Comparison of ENCODE assay signal across 8 mouse cellular contexts in the genomic region with DNA sequence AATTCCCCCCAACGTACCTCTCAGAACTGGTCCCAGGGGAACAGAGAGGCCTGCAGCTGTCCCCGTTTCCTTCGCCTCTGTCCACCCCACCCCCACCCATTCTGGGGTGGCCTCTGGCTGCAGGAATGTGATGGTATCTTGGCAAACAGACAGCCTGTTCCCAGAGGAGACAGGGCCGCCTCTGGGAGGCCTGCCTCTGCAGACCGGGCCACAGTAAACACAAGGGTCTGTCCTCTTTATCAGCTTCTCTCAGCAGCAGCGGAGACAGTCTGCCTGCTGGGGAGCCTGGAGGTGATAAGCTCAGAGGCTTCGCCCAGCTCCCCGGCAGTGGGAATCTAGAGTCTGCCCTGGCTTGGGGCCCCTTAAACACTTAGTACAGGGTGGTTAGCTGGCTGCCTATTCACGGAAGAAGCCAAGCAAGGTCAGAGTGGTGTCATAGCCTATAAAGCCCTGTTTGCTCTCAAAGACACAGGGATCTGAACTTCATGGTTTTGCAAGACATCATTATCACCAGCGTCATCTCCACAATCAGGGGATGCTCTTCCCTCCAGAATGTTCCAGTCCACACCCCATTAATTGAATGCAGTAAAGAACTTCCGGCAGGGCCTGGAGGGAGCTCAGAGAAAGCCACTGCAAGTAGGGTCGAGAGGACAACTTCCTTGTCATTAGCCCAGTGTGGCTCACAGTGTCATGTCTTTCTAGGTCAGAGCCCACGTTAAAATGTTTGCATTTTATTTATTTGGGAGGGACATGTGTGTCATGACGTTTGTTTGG. TPM values are rescaled to one million over a fixed set of nuclear protein-coding genes. Genes with fewer than 3 reads are reported as not detected.
DNase-seq lines count a peak whose midpoint lies in the region; ATAC-seq and TF ChIP-seq lines count a peak whose summit lies in the region.

No protein-coding gene starts in this region.

- no peak overlapping the region for H3K4me2 ChIP-seq in CH12.LX (ENCODE audit: insufficient read depth, low read depth, poor library complexity, severe bottlenecking)
- H3K4me2 ChIP-seq in lung, embryonic 15.5 days = peak overlapping the region; percentile 9; the same call in 1 of the 2 replicates
- no peak overlapping the region for H3K4me2 ChIP-seq in forebrain, embryonic 16.5 days (ENCODE audit: low read length)

- peaks cover 17 to 44% of the 10 kb centered on the region in 2 experiments for H3K4me1 ChIP-seq in CH12.LX (ENCODE audit: control insufficient read depth in 1 of 2, insufficient read depth in 2 of 2)
- peaks cover 10% of the 10 kb centered on the region for H3K4me1 ChIP-seq in kidney, adult 2 months (ENCODE audit: control insufficient read depth, insufficient read depth, low read length)
- H3K4me1 ChIP-seq in lung, embryonic 15.5 days = peaks cover 43% of the 10 kb centered on the region
- peaks cover 8% of the 10 kb centered on the region for H3K4me1 ChIP-seq in forebrain, embryonic 16.5 days (replicated peaks; ENCODE audit: control insufficient read depth, insufficient read depth, low read length)

- TF ChIP-seq EP300 in CH12.LX (IDR thresholded peaks at IDR 0.05; ENCODE audit: low read length) = peak; percentile 50

- peak; percentile 34 for DNase-seq in CH12.LX (ENCODE audit: extremely low read depth)
- peak; percentile 73 for DNase-seq in adrenal gland, postnatal 14 days
- DNase-seq in heart, adult 11 months = peak; percentile 98
- peak; percentile 81 for DNase-seq in kidney, adult 2 months
- DNase-seq in spleen, postnatal 4 days (ENCODE audit: low spot score in 2 of 2) = peak; percentile 84 to 88
- DNase-seq in left cerebral cortex, adult 11 months (ENCODE audit: low spot score) = no peak

- no peak for TF ChIP-seq POLR2A in CH12.LX (IDR thresholded peaks at IDR 0.05; ENCODE audit: low read depth, low read length)
- no peak for TF ChIP-seq POLR2A in kidney, adult 2 months (IDR thresholded peaks at IDR 0.05; ENCODE audit: low read depth, low read length)

- dilution Hi-C loops in CH12.LX (cut with MboI; ENCODE audit: extremely low pct_ligation_motif_present, extremely low pct_unique_long_range_greater_than_20kb, low sequenced_read_pairs) = no loop called here

- no peak overlapping the region for H3K4me3 ChIP-seq in CH12.LX (replicated peaks in 1 of 3; ENCODE audit: low read depth in 2 of 3, low read length in 2 of 3, poor library complexity in 1 of 3)
- no peak overlapping the region for H3K4me3 ChIP-seq in kidney, adult 2 months (ENCODE audit: insufficient read depth, low read depth, low read length)
- no peak overlapping the region for H3K4me3 ChIP-seq in lung, embryonic 15.5 days
- no peak overlapping the region for H3K4me3 ChIP-seq in forebrain, embryonic 16.5 days (replicated peaks; ENCODE audit: low read length)

- in situ Hi-C loops in CH12.LX (cut with MboI; ENCODE audit: low pct_ligation_motif_present, low pct_unique_long_range_greater_than_20kb, low sequenced_read_pairs) = no loop called here

- H3K36me3 ChIP-seq in CH12.LX (replicated peaks in 1 of 2; ENCODE audit: control insufficient read depth in 1 of 2, insufficient read depth in 1 of 2, low read length in 1 of 2) = no peaks in the 10 kb centered on the region
- H3K36me3 ChIP-seq in kidney, adult 2 months (ENCODE audit: control insufficient read depth, insufficient read depth, low read length) = no peaks in the 10 kb centered on the region
- no peaks in the 10 kb centered on the region for H3K36me3 ChIP-seq in lung, embryonic 15.5 days
- H3K36me3 ChIP-seq in forebrain, embryonic 16.5 days (ENCODE audit: control insufficient read depth, insufficient read depth) = no peaks in the 10 kb centered on the region

- H3K9ac ChIP-seq in CH12.LX (ENCODE audit: insufficient read depth, low read depth) = no peak overlapping the region
- no peak overlapping the region for H3K9ac ChIP-seq in lung, embryonic 15.5 days
- no peak overlapping the region for H3K9ac ChIP-seq in forebrain, embryonic 16.5 days (replicated peaks; ENCODE audit: low read depth, low read length)

- no peak for TF ChIP-seq CTCF in CH12.LX (conservative IDR thresholded peaks at IDR 0.05 in 1 of 2, IDR thresholded peaks at IDR 0.05 in 1 of 2; ENCODE audit: low read depth in 2 of 2, low read length in 2 of 2)
- TF ChIP-seq CTCF in kidney, adult 2 months (conservative IDR thresholded peaks at IDR 0.05; ENCODE audit: insufficient read depth, insufficient read length, low read depth, low read length) = no peak

- no peak for TF ChIP-seq RAD21 in CH12.LX (IDR thresholded peaks at IDR 0.05; ENCODE audit: low read depth, low read length)

- ATAC-seq in lung, embryonic 15.5 days (ENCODE audit: borderline replicate concordance, extremely low read depth, low FRiP score, low TSS enrichment) = peak; percentile 89
- ATAC-seq in forebrain, embryonic 16.5 days = no peak

- H3K79me2 ChIP-seq in CH12.LX (replicated peaks; ENCODE audit: control insufficient read depth, extremely low read depth, insufficient read depth, poor library complexity, severe bottlenecking) = no peaks in the 10 kb centered on the region

- H3K9me3 ChIP-seq in CH12.LX (replicated peaks; ENCODE audit: low read length) = no peaks in the 10 kb centered on the region
- H3K9me3 ChIP-seq in lung, embryonic 15.5 days = no peaks in the 10 kb centered on the region
- H3K9me3 ChIP-seq in forebrain, embryonic 16.5 days (ENCODE audit: control insufficient read depth, low read length) = no peaks in the 10 kb centered on the region

- no peaks in the 10 kb centered on the region for H3K27me3 ChIP-seq in CH12.LX (replicated peaks)
- H3K27me3 ChIP-seq in kidney, adult 2 months (replicated peaks; ENCODE audit: control insufficient read depth, insufficient read depth, low read length) = no peaks in the 10 kb centered on the region
- no peaks in the 10 kb centered on the region for H3K27me3 ChIP-seq in lung, embryonic 15.5 days
- H3K27me3 ChIP-seq in forebrain, embryonic 16.5 days (replicated peaks; ENCODE audit: control insufficient read depth, insufficient read depth, low read length) = no peaks in the 10 kb centered on the region

- WGBS in kidney, adult 2 months = 46% methylated on average over 14 of the region's 14 CpGs
- WGBS in lung, embryonic 15.5 days = 7% methylated on average over 14 of the region's 14 CpGs
- WGBS in forebrain, embryonic 16.5 days = 38% methylated on average over 14 of the region's 14 CpGs

- H3K27ac ChIP-seq in CH12.LX (ENCODE audit: insufficient read depth, low read depth) = no peak overlapping the region
- H3K27ac ChIP-seq in kidney, adult 2 months (ENCODE audit: insufficient read depth, low read depth, low read length) = peak overlapping the region; percentile 76
- peak overlapping the region; percentile 95 for H3K27ac ChIP-seq in lung, embryonic 15.5 days
- no peak overlapping the region for H3K27ac ChIP-seq in forebrain, embryonic 16.5 days (ENCODE audit: low read length)

TF ChIP-seq in CH12.LX, 34 proteins besides CTCF, POLR2A, EP300 and RAD21:
- TF ChIP-seq CHD2 (IDR thresholded peaks at IDR 0.05; ENCODE audit: low read length) (peak; percentile 50; the same call in 1 of the 2 replicates), POLR2AphosphoS2 (IDR thresholded peaks at IDR 0.05; ENCODE audit: low read depth, low read length) (no peak), IRF4 (IDR thresholded peaks at IDR 0.05; ENCODE audit: low read depth, low read length) (peak; percentile 37; the same call in 1 of the 2 replicates), TCF12 (IDR thresholded peaks at IDR 0.05; ENCODE audit: low read depth, low read length) (peak; percentile 40; the same call in 1 of the 2 replicates), BHLHE40 (IDR thresholded peaks at IDR 0.05; ENCODE audit: low read depth, low read length) (0 out of 2 replicates have a peak, but pooled peaks have one; percentile 19)

RNA-seq across cellular contexts. Expression of a gene that starts 23.4 kb away (rescaled TPM):
- total RNA-seq in CH12.LX (2012; rRNA removed) (not detected in 2 replicates), CH12.LX (2014; rRNA removed) (not detected in 2 replicates)
- 0.35 TPM in 1 of 2 replicates, not detected in the other for polyA plus RNA-seq in CH12.LX (2012; ENCODE audit: insufficient read length, low read depth)
- total RNA-seq in adrenal gland, postnatal 14 days (2021) = 11.1 and 12.0 TPM in 2 replicates
- polyA plus RNA-seq in kidney, adult 2 months (2012; rRNA removed) = 15.9 and 22.8 TPM in 2 replicates
- polyA plus RNA-seq in lung, embryonic 15.5 days (2015; fragmentation: Nextera tagmentation; extraction: Ambion mirVana) = 13.2 and 14.1 TPM in 2 replicates
- 1.5 and 1.6 TPM in 2 replicates for polyA plus RNA-seq in forebrain, embryonic 16.5 days (2015; fragmentation: Nextera tagmentation; extraction: Ambion mirVana)

Comparison
In these comparisons a context has a peak if more than half of its experiments do, and no peak if none do; other contexts are left out.
1. H3K27ac ChIP-seq: peak in kidney, adult 2 months (single experiment) and lung, embryonic 15.5 days (single experiment); none in CH12.LX (single experiment) and forebrain, embryonic 16.5 days (single experiment).